Mouse (Mus musculus): ENCODE measurements around the gene Vmn1r20. TPM values are rescaled to one million over a fixed set of nuclear protein-coding genes. Genes with fewer than 3 reads are reported as not detected.
"Not testable (repeated sequence)": the region's sequence is repeated elsewhere in the genome, so short reads cannot be mapped to it uniquely, and the experiment has no call there.

Vmn1r20 gene
- total RNA-seq (2012; rRNA removed), result not detected in 2 replicates

DNA sequence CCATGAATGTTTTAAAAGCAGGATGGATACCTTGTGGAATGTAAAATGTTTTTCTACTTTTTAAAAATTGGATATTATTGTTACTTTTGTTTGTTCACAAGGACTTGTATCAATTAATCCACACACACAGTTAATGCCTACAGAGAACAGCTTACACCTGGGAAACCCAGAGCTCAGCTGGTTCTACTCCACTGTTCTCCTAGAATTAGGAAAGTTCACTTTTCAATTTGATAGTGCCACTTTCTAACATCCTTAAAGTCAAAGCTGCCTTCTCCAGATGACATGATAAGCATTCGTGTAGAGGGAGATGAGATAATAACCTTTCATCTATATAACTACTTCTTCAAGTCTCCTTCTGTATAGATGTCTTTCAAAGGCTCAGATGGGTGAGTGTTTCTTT, at the start of gene Vmn1r20:
Gene Vmn1r20 (plus strand): TSS at position 301 of the 400 bp plus-strand sequence.
- H3K4me3 ChIP-seq (ENCODE audit: insufficient read depth in 1 of 2, low read depth in 1 of 2, low read length in 2 of 2, poor library complexity in 1 of 2, severe bottlenecking in 1 of 2), result no peak within 1 kb of the TSS
- no peaks in the 10 kb centered on the region for H3K4me1 ChIP-seq (ENCODE audit: control insufficient read depth in 2 of 2, insufficient read depth in 2 of 2, low read length in 2 of 2, poor library complexity in 1 of 2)
- no peaks in the 10 kb centered on the region for H3K36me3 ChIP-seq (ENCODE audit: control insufficient read depth, insufficient read depth, low read length, poor library complexity, severe bottlenecking)
- H3K27ac ChIP-seq (ENCODE audit: insufficient read depth, low read depth, low read length, poor library complexity, severe bottlenecking), result no peak within 1 kb of the TSS
- H3K9ac ChIP-seq (ENCODE audit: insufficient read depth, low read depth, low read length, poor library complexity, severe bottlenecking), result no peak within 1 kb of the TSS
- in situ Hi-C loops (cut with MboI; ENCODE audit: low sequenced_read_pairs in 2 of 2, unreplicated experiment in 2 of 2), result no loop called here
- DNase-seq (ENCODE audit: low read depth, low spot score), result no peak
- TF ChIP-seq HCFC1 (IDR thresholded peaks at IDR 0.05; ENCODE audit: borderline replicate concordance, insufficient read depth, low read length) (no peak), ZC3H11A (IDR thresholded peaks at IDR 0.05; ENCODE audit: borderline replicate concordance, low read depth, low read length) (no peak), CHD2 (IDR thresholded peaks at IDR 0.05; ENCODE audit: low read depth, low read length) (no peak), MAFK (IDR thresholded peaks at IDR 0.05; ENCODE audit: insufficient read depth, low read depth, low read length) (no peak), ZNF384 (IDR thresholded peaks at IDR 0.05; ENCODE audit: low read depth, low read length) (no peak)
- H3K9me3 ChIP-seq (ENCODE audit: control insufficient read depth, insufficient read depth, low read depth, low read length), result no peaks in the 10 kb centered on the region

DNA sequence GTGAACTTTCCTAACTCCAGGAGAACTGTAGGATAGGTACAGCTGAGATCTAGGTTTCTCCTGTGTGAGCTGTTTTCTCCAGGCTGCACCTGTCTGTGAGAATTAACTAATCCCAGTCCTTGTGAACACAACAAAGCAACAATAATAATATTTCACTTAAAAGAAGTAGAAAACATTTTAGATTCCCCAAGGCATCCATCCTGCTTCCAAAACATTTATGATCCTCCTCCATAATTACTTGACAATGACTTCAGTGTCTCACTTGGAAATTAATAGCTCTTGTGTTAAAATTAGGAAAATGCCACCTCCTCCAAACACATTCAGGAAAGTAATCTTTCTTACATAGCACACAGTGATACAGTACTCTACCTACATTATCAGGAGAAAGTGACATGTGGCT, 33.0 kb upstream of the Vmn1r20 start, which contains the start of gene Vmn1r18:
Gene Vmn1r18 (minus strand): TSS at position 101 of the 400 bp plus-strand sequence.
- Histone ChIP-seq H3K9ac (ENCODE audit: insufficient read depth, low read depth, low read length, poor library complexity, severe bottlenecking) (no peak within 1 kb of the TSS), H3K9me3 (ENCODE audit: control insufficient read depth, insufficient read depth, low read depth, low read length) (no peaks in the 10 kb centered on the region), H3K27ac (ENCODE audit: insufficient read depth, low read depth, low read length, poor library complexity, severe bottlenecking) (no peak within 1 kb of the TSS), H3K4me1 (ENCODE audit: control insufficient read depth in 2 of 2, insufficient read depth in 2 of 2, low read length in 2 of 2, poor library complexity in 1 of 2) (no peaks in the 10 kb centered on the region), H3K36me3 (ENCODE audit: control insufficient read depth, insufficient read depth, low read length, poor library complexity, severe bottlenecking) (no peaks in the 10 kb centered on the region), H3K4me3 (ENCODE audit: insufficient read depth in 1 of 2, low read depth in 1 of 2, low read length in 2 of 2, poor library complexity in 1 of 2, severe bottlenecking in 1 of 2) (no peak within 1 kb of the TSS)
- in situ Hi-C loops (cut with MboI; ENCODE audit: low sequenced_read_pairs in 2 of 2, unreplicated experiment in 2 of 2), result no loop called here
- DNase-seq (ENCODE audit: low read depth, low spot score), result no peak
- TF ChIP-seq ZNF384 (IDR thresholded peaks at IDR 0.05; ENCODE audit: low read depth, low read length) (no peak), MAFK (IDR thresholded peaks at IDR 0.05; ENCODE audit: insufficient read depth, low read depth, low read length) (no peak), ZC3H11A (IDR thresholded peaks at IDR 0.05; ENCODE audit: borderline replicate concordance, low read depth, low read length) (no peak), HCFC1 (IDR thresholded peaks at IDR 0.05; ENCODE audit: borderline replicate concordance, insufficient read depth, low read length) (no peak), CHD2 (IDR thresholded peaks at IDR 0.05; ENCODE audit: low read depth, low read length) (no peak)

DNA sequence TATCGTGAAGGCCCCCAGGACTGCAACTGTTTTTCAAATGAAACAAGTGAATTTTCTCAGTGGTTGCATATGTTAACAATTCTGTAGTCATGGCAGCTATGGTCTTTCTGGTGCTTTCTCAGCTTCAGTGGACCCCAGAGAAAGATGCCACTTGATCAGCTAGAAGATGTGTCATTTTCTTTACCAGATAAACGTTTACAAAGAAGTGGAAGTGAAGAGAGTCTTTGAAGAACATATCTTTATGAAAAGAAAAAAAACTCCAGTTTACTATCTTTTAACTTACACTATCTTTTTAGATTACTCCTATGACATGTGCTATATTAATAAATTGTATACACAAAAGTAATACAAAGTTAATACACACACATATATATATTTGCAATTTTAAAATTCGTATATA, 25.2 kb upstream of the Vmn1r20 start, which contains the start of gene Vmn1r19:
Gene Vmn1r19 (plus strand): TSS at position 301 of the 400 bp plus-strand sequence.
- H3K27ac ChIP-seq (ENCODE audit: insufficient read depth, low read depth, low read length, poor library complexity, severe bottlenecking); H3K4me3 ChIP-seq (ENCODE audit: insufficient read depth in 1 of 2, low read depth in 1 of 2, low read length in 2 of 2, poor library complexity in 1 of 2, severe bottlenecking in 1 of 2); in situ Hi-C loops (cut with MboI; ENCODE audit: low sequenced_read_pairs in 2 of 2, unreplicated experiment in 2 of 2); H3K9ac ChIP-seq (ENCODE audit: insufficient read depth, low read depth, low read length, poor library complexity, severe bottlenecking); H3K4me1 ChIP-seq (ENCODE audit: control insufficient read depth in 2 of 2, insufficient read depth in 2 of 2, low read length in 2 of 2, poor library complexity in 1 of 2); H3K9me3 ChIP-seq (ENCODE audit: control insufficient read depth, insufficient read depth, low read depth, low read length); H3K36me3 ChIP-seq (ENCODE audit: control insufficient read depth, insufficient read depth, low read length, poor library complexity, severe bottlenecking); DNase-seq (ENCODE audit: low read depth, low spot score): not testable (repeated sequence)

DNA sequence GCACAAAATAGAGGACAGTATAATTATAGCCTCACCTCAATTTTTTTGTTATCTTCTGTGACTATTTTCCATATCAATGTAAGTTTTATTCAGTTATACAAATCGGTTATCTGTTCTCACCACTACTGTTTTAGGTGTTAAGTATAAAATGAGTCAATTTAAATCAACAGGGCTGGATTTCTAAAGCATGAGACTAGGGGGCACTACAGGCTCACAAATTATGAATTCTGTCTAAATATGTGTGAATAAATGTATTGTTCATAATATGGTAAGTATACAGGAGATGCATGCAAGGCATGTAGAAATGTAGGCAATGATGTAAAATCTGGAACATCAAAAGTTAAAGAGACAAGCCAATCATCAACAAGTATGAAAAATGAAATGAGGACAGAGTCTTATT, 2.5 kb downstream of the Vmn1r20 start:
- in situ Hi-C loops (cut with MboI; ENCODE audit: low sequenced_read_pairs in 2 of 2, unreplicated experiment in 2 of 2), result loop anchor here (5.0 to 10.0 kb wide), 2 partner anchors 781 to 784 kb away; partner anchors contain the start of gene Vmn1r27 (in 1 of the 2)
- H3K27ac ChIP-seq (ENCODE audit: insufficient read depth, low read depth, low read length, poor library complexity, severe bottlenecking), result no peak overlapping the region

DNA sequence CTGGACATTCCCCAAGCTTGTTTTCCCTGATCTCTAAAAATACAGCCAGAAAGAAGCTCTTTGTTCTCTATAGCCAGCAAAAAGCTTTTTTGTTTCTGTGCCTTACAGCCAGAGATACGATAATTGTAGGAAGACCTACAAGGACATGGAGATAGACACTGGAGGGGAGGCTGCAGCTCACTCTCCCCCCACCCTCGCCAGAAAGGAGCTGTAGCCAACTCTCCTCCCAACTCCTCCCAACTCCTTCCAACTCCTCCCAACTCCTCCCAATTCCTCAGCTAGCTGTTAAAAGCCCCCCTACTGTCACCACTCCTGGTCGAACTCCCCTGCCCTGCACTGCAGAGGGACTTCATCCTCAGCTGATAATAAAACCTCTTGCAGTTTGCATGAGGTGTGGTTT, 39.4 kb downstream of the Vmn1r20 start:
- in situ Hi-C loops (cut with MboI; ENCODE audit: low sequenced_read_pairs in 2 of 2, unreplicated experiment in 2 of 2); H3K36me3 ChIP-seq (ENCODE audit: control insufficient read depth, insufficient read depth, low read length, poor library complexity, severe bottlenecking); H3K9me3 ChIP-seq (ENCODE audit: control insufficient read depth, insufficient read depth, low read depth, low read length); H3K27ac ChIP-seq (ENCODE audit: insufficient read depth, low read depth, low read length, poor library complexity, severe bottlenecking); H3K4me1 ChIP-seq (ENCODE audit: control insufficient read depth in 2 of 2, insufficient read depth in 2 of 2, low read length in 2 of 2, poor library complexity in 1 of 2); H3K9ac ChIP-seq (ENCODE audit: insufficient read depth, low read depth, low read length, poor library complexity, severe bottlenecking); H3K4me3 ChIP-seq (ENCODE audit: insufficient read depth in 1 of 2, low read depth in 1 of 2, low read length in 2 of 2, poor library complexity in 1 of 2, severe bottlenecking in 1 of 2); DNase-seq (ENCODE audit: low read depth, low spot score): not testable (repeated sequence)

More for the DNA sequence above, 2.5 kb downstream of the Vmn1r20 start:
- DNase-seq (ENCODE audit: low read depth, low spot score), result no peak
- no peak overlapping the region for H3K4me3 ChIP-seq (ENCODE audit: insufficient read depth in 1 of 2, low read depth in 1 of 2, low read length in 2 of 2, poor library complexity in 1 of 2, severe bottlenecking in 1 of 2)
- no peak for TF ChIP-seq CHD2 (IDR thresholded peaks at IDR 0.05; ENCODE audit: low read depth, low read length)
- TF ChIP-seq ZNF384 (IDR thresholded peaks at IDR 0.05; ENCODE audit: low read depth, low read length), result no peak
- TF ChIP-seq MAFK (IDR thresholded peaks at IDR 0.05; ENCODE audit: insufficient read depth, low read depth, low read length), result no peak
- TF ChIP-seq ZC3H11A (IDR thresholded peaks at IDR 0.05; ENCODE audit: borderline replicate concordance, low read depth, low read length), result no peak
- no peak for TF ChIP-seq HCFC1 (IDR thresholded peaks at IDR 0.05; ENCODE audit: borderline replicate concordance, insufficient read depth, low read length)
- H3K36me3 ChIP-seq (ENCODE audit: control insufficient read depth, insufficient read depth, low read length, poor library complexity, severe bottlenecking), result no peaks in the 10 kb centered on the region
- H3K9me3 ChIP-seq (ENCODE audit: control insufficient read depth, insufficient read depth, low read depth, low read length), result no peaks in the 10 kb centered on the region
- no peak overlapping the region for H3K9ac ChIP-seq (ENCODE audit: insufficient read depth, low read depth, low read length, poor library complexity, severe bottlenecking)
- no peaks in the 10 kb centered on the region for H3K4me1 ChIP-seq (ENCODE audit: control insufficient read depth in 2 of 2, insufficient read depth in 2 of 2, low read length in 2 of 2, poor library complexity in 1 of 2)

Other genes with a start within 250 kb of the Vmn1r20 start
- not detected in 2 replicates for gene Vmn1r13, start 225.6 kb upstream of the Vmn1r20 start, total RNA-seq (2012; rRNA removed)
- 0.04 and 0.05 TPM in 2 replicates for gene Vmn1r14, start 197.2 kb upstream of the Vmn1r20 start, total RNA-seq (2012; rRNA removed)
- gene Vmn1r15, start 171.0 kb upstream of the Vmn1r20 start, total RNA-seq (2012; rRNA removed), result not detected in 2 replicates
- gene Vmn1r16, start 99.4 kb upstream of the Vmn1r20 start, total RNA-seq (2012; rRNA removed), result not detected in 2 replicates
- not detected in 2 replicates for gene Vmn1r17, start 65.2 kb upstream of the Vmn1r20 start, total RNA-seq (2012; rRNA removed)
- not detected in 2 replicates for gene Vmn1r18, start 33.1 kb upstream of the Vmn1r20 start, total RNA-seq (2012; rRNA removed)
- gene Vmn1r19, start 25.1 kb upstream of the Vmn1r20 start, total RNA-seq (2012; rRNA removed), result not detected in 2 replicates
- 3.5 and 5.4 TPM in 2 replicates for gene Ppm1k, start 106.5 kb downstream of the Vmn1r20 start, total RNA-seq (2012; rRNA removed)
- gene Herc6, start 152.1 kb downstream of the Vmn1r20 start, total RNA-seq (2012; rRNA removed), result 0.36 and 0.69 TPM in 2 replicates

Measured in ES-E14 (cell line).